Mouse (Mus musculus) brain, embryonic 14.5 days (tissue): Measurements from ENCODE around the gene Fam53a. TPM values are rescaled to one million over a fixed set of nuclear protein-coding genes. Genes with fewer than 3 reads are reported as not detected.

Source experiments
- DNase-seq: peaks from one replicate; pipeline ENCODE4 v3.0.0-alpha.2; 2011; ENCODE audit warnings: low read depth
- CTCF ChIP-seq: fragments of 200-500 bp; IDR thresholded peaks from 2 replicates; pipeline ENCODE4 v1.5.1; 2012; ENCODE audit warnings: inconsistent platforms, mild to moderate bottlenecking, moderate library complexity, borderline replicate concordance; ENCODE audit not compliant: insufficient read depth, insufficient read length; ENCODE audit errors: extremely low read depth
- POLR2A ChIP-seq: fragments of 200-500 bp; IDR thresholded peaks from 2 replicates; pipeline ENCODE4 v1.6.1; 2012; ENCODE audit warnings: mild to moderate bottlenecking, inconsistent platforms, borderline replicate concordance; ENCODE audit not compliant: poor library complexity, insufficient read depth, insufficient read length, severe bottlenecking; ENCODE audit errors: extremely low read depth
- polyA plus RNA-seq: library from polyadenylated mRNA; depleted of rRNA; stranded (reverse); fragments of >200 nt; gene quantifications from 2 replicates; pipeline ENCODE4 v1.2.3, GENCODE M21; 2012

Fam53a gene
- polyA plus RNA-seq, 1 experiment: 17.9 TPM

- TF ChIP-seq CTCF (no peak), POLR2A (no peak)
- no peak for DNase-seq
These were observed 25.0 kb upstream of the Fam53a start for GRCm38 (mm10) chr5:33654424-33654823.

- TF ChIP-seq POLR2A: no peak
- no peak for TF ChIP-seq CTCF
- no peak for DNase-seq
These were observed 23.3 kb upstream of the Fam53a start for GRCm38 (mm10) chr5:33652783-33653173.

GRCm38 (mm10) chr5:33651921-33652782, 22.7 kb upstream of the Fam53a start, which contains the start of gene Slbp:
Gene Slbp, minus strand, starts transcription at chr5:33652574.
- TF ChIP-seq POLR2A: peak; percentile 92
- TF ChIP-seq CTCF: no peak
- peak; percentile 99 for DNase-seq

GRCm38 (mm10) chr5:33651541-33651920, 22.1 kb upstream of the Fam53a start:
- peak; percentile 71 for DNase-seq
- no peak for TF ChIP-seq CTCF
- no peak for TF ChIP-seq POLR2A

- DNase-seq: no peak
- TF ChIP-seq CTCF (no peak), POLR2A (no peak)
These were observed 21.6 kb upstream of the Fam53a start for GRCm38 (mm10) chr5:33651017-33651416.

- TF ChIP-seq POLR2A (no peak), CTCF (peak; percentile 60; the same call in 1 of the 2 replicates)
- DNase-seq: peak; percentile 66
These were observed 11.2 kb upstream of the Fam53a start for GRCm38 (mm10) chr5:33640652-33641051.

- TF ChIP-seq POLR2A (no peak), CTCF (no peak)
- no peak for DNase-seq
These were observed 9.4 kb upstream of the Fam53a start for GRCm38 (mm10) chr5:33638826-33639225.

GRCm38 (mm10) chr5:33637606-33638350, 8.3 kb upstream of the Fam53a start:
- no peak for DNase-seq
- TF ChIP-seq POLR2A (no peak), CTCF (no peak)

- DNase-seq: no peak
- no peak for TF ChIP-seq POLR2A
- no peak for TF ChIP-seq CTCF
These were observed 5.9 kb upstream of the Fam53a start for GRCm38 (mm10) chr5:33635361-33635760.

GRCm38 (mm10) chr5:33632526-33632925, 3.1 kb upstream of the Fam53a start:
- TF ChIP-seq POLR2A: no peak
- TF ChIP-seq CTCF: no peak
- no peak for DNase-seq

GRCm38 (mm10) chr5:33630615-33631014, 1.2 kb upstream of the Fam53a start:
- DNase-seq: no peak
- TF ChIP-seq POLR2A: no peak
